19 mouse cellular contexts compared by ENCODE assay signal in the genomic region with DNA sequence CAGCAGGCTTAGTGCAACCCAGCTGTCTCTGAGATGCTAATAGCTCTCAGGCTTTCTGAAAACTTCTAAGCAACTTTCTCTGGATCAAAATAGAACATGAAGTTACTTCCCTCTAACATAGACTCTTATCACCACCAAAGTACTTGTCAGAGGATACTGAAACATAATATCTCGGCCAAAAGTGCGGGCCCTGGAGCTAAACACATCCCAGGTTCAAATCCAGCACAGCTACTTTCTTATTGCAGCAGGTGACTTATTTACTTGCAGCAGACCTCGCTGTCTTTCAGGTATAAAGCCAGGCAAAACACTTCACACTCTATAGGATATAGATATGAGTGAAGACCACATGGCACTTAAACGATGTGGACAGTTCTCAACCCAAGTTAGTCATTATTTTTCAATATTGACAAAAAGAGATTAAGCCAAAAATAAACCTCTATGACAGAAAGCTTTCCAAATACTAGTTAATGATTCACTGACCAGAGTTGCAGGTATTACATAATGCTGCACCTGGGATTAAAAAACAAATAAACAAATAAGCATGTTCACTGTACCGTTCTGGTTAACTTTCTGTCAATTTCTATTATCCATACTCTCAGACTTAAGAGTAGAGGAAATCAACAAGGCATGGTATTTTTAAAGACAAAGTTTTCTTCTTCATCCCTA. TPM values are rescaled to one million over a fixed set of nuclear protein-coding genes. Genes with fewer than 3 reads are reported as not detected.
DNase-seq lines count a peak whose midpoint lies in the region; ATAC-seq and TF ChIP-seq lines count a peak whose summit lies in the region.
"Had no signal": no experiment of that assay in that cellular context is flagged by ENCODE, and none has a peak within 500 bp of the region (broad histone marks: within the 10 kb centered on the region; RNA-seq: fewer than 3 reads in every experiment).

No protein-coding gene starts in this region.

- H3K27ac ChIP-seq in kidney, embryonic 16.5 days (ENCODE audit: low read length) = no peak overlapping the region
- H3K27ac ChIP-seq in liver, embryonic 12.5 days = peak overlapping the region; percentile 97
- peak overlapping the region; percentile 50 for H3K27ac ChIP-seq in stomach, embryonic 16.5 days (ENCODE audit: low read length)
- H3K27ac ChIP-seq in left cerebral cortex, adult 2 months = no peak overlapping the region
- H3K27ac ChIP-seq: embryonic facial prominence, embryonic 13.5 days had no signal

- no peak overlapping the region for H3K9ac ChIP-seq in kidney, embryonic 16.5 days (replicated peaks; ENCODE audit: low read length)
- peak overlapping the region; percentile 35; the same call in 1 of the 2 replicates for H3K9ac ChIP-seq in liver, embryonic 12.5 days
- H3K9ac ChIP-seq in stomach, embryonic 16.5 days (ENCODE audit: low read length) = peak overlapping the region; percentile 31; the same call in 1 of the 2 replicates
- H3K9ac ChIP-seq: embryonic facial prominence, embryonic 13.5 days; lung, embryonic 14.5 days had no signal

- H3K27me3 ChIP-seq in erythroblast, embryonic 14.5 days (ENCODE audit: control insufficient read depth) = no peaks in the 10 kb centered on the region
- H3K27me3 ChIP-seq in kidney, embryonic 16.5 days (ENCODE audit: insufficient read depth, low read length) = no peaks in the 10 kb centered on the region
- H3K27me3 ChIP-seq in liver, embryonic 12.5 days (replicated peaks) = no peaks in the 10 kb centered on the region
- H3K27me3 ChIP-seq in stomach, embryonic 16.5 days (ENCODE audit: control insufficient read depth, insufficient read depth, low read length) = no peaks in the 10 kb centered on the region
- H3K27me3 ChIP-seq: embryonic facial prominence, embryonic 13.5 days had no signal

- ATAC-seq in erythroblast, adult 5-6 weeks (replicated peaks; ENCODE audit: low FRiP score, poor library complexity, severe bottlenecking) = no peak
- ATAC-seq in kidney, embryonic 16.5 days (ENCODE audit: low FRiP score, low TSS enrichment) = no peak
- ATAC-seq in liver, embryonic 12.5 days = no peak
- 0 out of 2 replicates have a peak, but pooled peaks have one; percentile 22 for ATAC-seq in stomach, embryonic 16.5 days (ENCODE audit: insufficient read depth, low FRiP score)
- ATAC-seq: CD4-positive, CD25-positive, alpha-beta regulatory T cell, adult 4 months had no signal

- no peaks in the 10 kb centered on the region for H3K9me3 ChIP-seq in erythroblast, embryonic 14.5 days (ENCODE audit: control insufficient read depth, low read length)
- no peaks in the 10 kb centered on the region for H3K9me3 ChIP-seq in kidney, embryonic 16.5 days (ENCODE audit: low read length)
- no peaks in the 10 kb centered on the region for H3K9me3 ChIP-seq in liver, embryonic 12.5 days (replicated peaks)
- no peaks in the 10 kb centered on the region for H3K9me3 ChIP-seq in stomach, embryonic 16.5 days (replicated peaks; ENCODE audit: control insufficient read depth, low read length)
- H3K9me3 ChIP-seq: embryonic facial prominence, embryonic 13.5 days had no signal

- H3K36me3 ChIP-seq in erythroblast, embryonic 14.5 days (ENCODE audit: control insufficient read depth) = peaks cover 69% of the 10 kb centered on the region
- H3K36me3 ChIP-seq in kidney, embryonic 16.5 days (ENCODE audit: insufficient read depth, low read length) = peaks cover 12% of the 10 kb centered on the region; the same call in 1 of the 2 replicates
- H3K36me3 ChIP-seq in liver, embryonic 12.5 days = peaks cover 43% of the 10 kb centered on the region
- no peaks in the 10 kb centered on the region; the same call in 1 of the 2 replicates for H3K36me3 ChIP-seq in stomach, embryonic 16.5 days (ENCODE audit: control insufficient read depth, insufficient read depth, low read length)

- no peak for TF ChIP-seq CTCF in left cerebral cortex, adult 2 months (IDR thresholded peaks at IDR 0.05)

- WGBS in kidney, embryonic 16.5 days = 80% methylated on average over 5 of the region's 5 CpGs
- 61% methylated on average over 5 of the region's 5 CpGs for WGBS in liver, embryonic 12.5 days (ENCODE audit: insufficient replicate concordance)
- 56% methylated on average over 5 of the region's 5 CpGs for WGBS in stomach, embryonic 16.5 days

- intact Hi-C loops in left cerebral cortex, adult 2 months (cut with DNase I) = no loop called here

- H3K4me3 ChIP-seq in erythroblast, embryonic 14.5 days (replicated peaks) = peak overlapping the region; percentile 82
- H3K4me3 ChIP-seq in kidney, embryonic 16.5 days (ENCODE audit: low read length) = no peak overlapping the region
- peak overlapping the region; percentile 0; the same call in 1 of the 2 replicates for H3K4me3 ChIP-seq in liver, embryonic 12.5 days
- H3K4me3 ChIP-seq in stomach, embryonic 16.5 days (replicated peaks; ENCODE audit: low read length) = no peak overlapping the region
- H3K4me3 ChIP-seq in left cerebral cortex, adult 2 months = no peak overlapping the region
- H3K4me3 ChIP-seq: embryonic facial prominence, embryonic 13.5 days had no signal

- H3K4me1 ChIP-seq in erythroblast, embryonic 14.5 days (ENCODE audit: control insufficient read depth) = peaks cover 68% of the 10 kb centered on the region
- peaks cover 10% of the 10 kb centered on the region for H3K4me1 ChIP-seq in kidney, embryonic 16.5 days (ENCODE audit: insufficient read depth, low read length)
- peaks cover 63% of the 10 kb centered on the region for H3K4me1 ChIP-seq in liver, embryonic 12.5 days
- H3K4me1 ChIP-seq in stomach, embryonic 16.5 days (ENCODE audit: control insufficient read depth, insufficient read depth, low read length) = peaks cover 34% of the 10 kb centered on the region

- peak; percentile 11 for DNase-seq in kidney, adult 18-20 months
- no peak for DNase-seq in left cerebral cortex, adult 2 months (ENCODE audit: extremely low spot score in 1 of 2, low spot score in 2 of 2)
- no peak for DNase-seq in spleen, postnatal 10 days (ENCODE audit: low spot score in 2 of 2)
- DNase-seq: adrenal gland, postnatal 25 days; cerebellum, adult 11 months; cerebellum, postnatal 10 days; kidney, postnatal 4 days; layer of hippocampus, adult 9-11 months; lung, embryonic 14.5 days; lung, postnatal 36 days; right cerebral cortex, postnatal 14 days; thymus, postnatal 25 days had no signal

- no peak overlapping the region for H3K4me2 ChIP-seq in kidney, embryonic 16.5 days (replicated peaks; ENCODE audit: low read depth, low read length)
- H3K4me2 ChIP-seq in liver, embryonic 12.5 days = peak overlapping the region; percentile 97
- no peak overlapping the region for H3K4me2 ChIP-seq in stomach, embryonic 16.5 days (ENCODE audit: low read depth, low read length)
- H3K4me2 ChIP-seq: embryonic facial prominence, embryonic 13.5 days; lung, embryonic 14.5 days had no signal

RNA-seq across cellular contexts. Expression of gene Tmem131l, which starts 5.7 kb away (rescaled TPM):
- 9.3 and 10.8 TPM in 2 replicates for polyA plus RNA-seq in erythroblast, embryonic 14.5 days (2012)
- total RNA-seq in erythroblast, adult 5-6 weeks (2015; ENCODE audit: low replicate concordance) = 753 and 807 TPM in 2 replicates
- total RNA-seq in erythroblast, adult 5-6 weeks (2017; ENCODE audit: low replicate concordance) = 938 and 1,004 TPM in 2 replicates
- 33.5 and 35.1 TPM in 2 replicates for polyA plus RNA-seq in kidney, embryonic 16.5 days (2015; fragmentation: Nextera tagmentation; extraction: Ambion mirVana)
- 30.3 and 32.0 TPM in 2 replicates for polyA plus RNA-seq in liver, embryonic 12.5 days (2016; fragmentation: Nextera tagmentation; extraction: Ambion mirVana)
- 38.9 and 41.7 TPM in 2 replicates for polyA plus RNA-seq in stomach, embryonic 16.5 days (2015; fragmentation: Nextera tagmentation; extraction: Ambion mirVana)
- total RNA-seq in left cerebral cortex, adult 2 months (2021) = 10 to 100 TPM; 21.7 to 24.9 TPM

Comparison
In these comparisons a context has a peak if more than half of its experiments do, and no peak if none do; other contexts are left out.
1. H3K4me3 ChIP-seq: peak in erythroblast, embryonic 14.5 days (single experiment) and liver, embryonic 12.5 days (single experiment); none in kidney, embryonic 16.5 days (single experiment), stomach, embryonic 16.5 days (single experiment) and left cerebral cortex, adult 2 months (single experiment).
2. H3K27ac ChIP-seq: peak in liver, embryonic 12.5 days (single experiment) and stomach, embryonic 16.5 days (single experiment); none in kidney, embryonic 16.5 days (single experiment) and left cerebral cortex, adult 2 months (single experiment).